Mouse (Mus musculus) lung, postnatal 36 days (tissue): ENCODE data around the gene Cd5.

Experiments
- DNase-seq: peaks from one replicate; pipeline ENCODE4 v3.0.0; 2022; ENCODE audit warnings: mixed read lengths

Cd5 gene

GRCm38 (mm10) chr19:10699851-10700250 is 39.0 kb downstream of the Cd5 start:
- peak; percentile 40 for DNase-seq

GRCm38 (mm10) chr19:10698131-10698991 is 40.4 kb downstream of the Cd5 start:
- peak; percentile 37 for DNase-seq

- no peak for DNase-seq
Observed at GRCm38 (mm10) chr19:10695801-10696200, 43.0 kb downstream of the Cd5 start.

- DNase-seq, result peak; percentile 58
Observed at GRCm38 (mm10) chr19:10693926-10694682, 44.7 kb downstream of the Cd5 start.

GRCm38 (mm10) chr19:10692361-10692760 is 46.4 kb downstream of the Cd5 start:
- DNase-seq, result no peak

- DNase-seq, result no peak
Observed at GRCm38 (mm10) chr19:10691660-10692059, 47.1 kb downstream of the Cd5 start.

GRCm38 (mm10) chr19:10691121-10691520 is 47.7 kb downstream of the Cd5 start:
- no peak for DNase-seq

- DNase-seq, result peak; percentile 71
Observed at GRCm38 (mm10) chr19:10690336-10690735, 48.5 kb downstream of the Cd5 start.

- peak; percentile 59 for DNase-seq
Observed at GRCm38 (mm10) chr19:10689470-10690166, 49.2 kb downstream of the Cd5 start.

- peak; percentile 94 for DNase-seq
Observed at GRCm38 (mm10) chr19:10688537-10689352, 50.1 kb downstream of the Cd5 start, which contains the start of gene Vps37c. TSS of gene Vps37c (plus strand) at chr19:10688735.

- no peak for DNase-seq
Observed at GRCm38 (mm10) chr19:10685727-10686126, 53.1 kb downstream of the Cd5 start.

GRCm38 (mm10) chr19:10685081-10685480 is 53.7 kb downstream of the Cd5 start:
- DNase-seq, result no peak

- no peak for DNase-seq
Observed at GRCm38 (mm10) chr19:10681571-10681970, 57.2 kb downstream of the Cd5 start.

GRCm38 (mm10) chr19:10678772-10679067 is 60.1 kb downstream of the Cd5 start:
- no peak for DNase-seq

GRCm38 (mm10) chr19:10677915-10678771 is 60.7 kb downstream of the Cd5 start, which contains the start of gene Pga5:
TSS of gene Pga5 (minus strand) at chr19:10678071.
- peak; percentile 92 for DNase-seq

GRCm38 (mm10) chr19:10676656-10677055 is 62.1 kb downstream of the Cd5 start:
- DNase-seq, result no peak

- no peak for DNase-seq
Observed at GRCm38 (mm10) chr19:10673275-10673674, 65.5 kb downstream of the Cd5 start.

- DNase-seq, result no peak
Observed at GRCm38 (mm10) chr19:10671854-10672417, 66.9 kb downstream of the Cd5 start.

- no peak for DNase-seq
Observed at GRCm38 (mm10) chr19:10671319-10671718, 67.5 kb downstream of the Cd5 start.
